Mouse (Mus musculus) left cerebral cortex, postnatal 4 days (tissue): ENCODE measurements around the gene Clp1. TPM values are rescaled to one million over a fixed set of nuclear protein-coding genes. Genes with fewer than 3 reads are reported as not detected.
A peak's percentile ranks its signal among the peaks of the same experiment; 100 is the strongest.

Source experiments
- microRNA-seq: library from miRNA; unstranded; fragments of <30 nt; microRNA quantifications from one replicate; pipeline ENCODE4 v1.2.0, GENCODE M21; 2022
- total RNA-seq, 2 experiments: library from RNA; stranded (reverse); gene quantifications; 2 replicates each; pipeline ENCODE4 v1.2.3; 2021

The Clp1 gene
- total RNA-seq, 2 experiments from 2014 or later = 8.3 to 9.3 TPM

Small RNA genes lying within 50 kb of the gene (microRNA-seq; reads per million reads assigned to microRNA genes)
- gene Mir130a = 10,092 reads per million, percentile 95 among the genes with 10 or more reads in this experiment

Other genes with a start within 250 kb of the Clp1 start
- 10 to 100 TPM; 70.4 to 88.0 TPM for gene Ctnnd1, start 76.6 kb downstream of the Clp1 start, total RNA-seq
- gene Btbd18, start 68.3 kb downstream of the Clp1 start, total RNA-seq = not detected
- gene Selenoh, start 56.6 kb downstream of the Clp1 start, total RNA-seq = 100 to 1,000 TPM in 1 of 2 experiments, 10 to 100 TPM in 1; 96.5 to 104 TPM
- 10 to 100 TPM; 11.7 to 13.7 TPM for gene Gm28635, start 49.3 kb downstream of the Clp1 start, total RNA-seq
- gene Med19, start 48.9 kb downstream of the Clp1 start, total RNA-seq = 10 to 100 TPM; 42.5 to 45.3 TPM
- gene Tmx2, start 48.2 kb downstream of the Clp1 start, total RNA-seq = 100 to 1,000 TPM; 108 to 124 TPM
- gene Zdhhc5, start 12.2 kb downstream of the Clp1 start, total RNA-seq = 10 to 100 TPM; 34.2 to 34.8 TPM
- 10 to 100 TPM; 13.7 to 15.4 TPM for gene Ypel4, start 6.7 kb upstream of the Clp1 start, total RNA-seq
- gene Gm19426, start 16.3 kb upstream of the Clp1 start, total RNA-seq = 1 to 10 TPM; 5.8 to 6.9 TPM
- 1 to 10 TPM; 5.6 to 6.2 TPM for gene Serping1, start 48.1 kb upstream of the Clp1 start, total RNA-seq
- gene Ube2l6, start 71.5 kb upstream of the Clp1 start, total RNA-seq = 1 to 10 TPM; 5.3 to 5.7 TPM
- gene Smtnl1, start 95.3 kb upstream of the Clp1 start, total RNA-seq = not detected
- 10 to 100 TPM; 55.5 to 60.4 TPM for gene Timm10, start 99.6 kb upstream of the Clp1 start, total RNA-seq
- gene Slc43a1, start 111.5 kb upstream of the Clp1 start, total RNA-seq = 1 to 10 TPM in 1 of 2 experiments, under 1 TPM in 1; 0.46 to 1.3 TPM
- gene Rtn4rl2, start 159.4 kb upstream of the Clp1 start, total RNA-seq = 10 to 100 TPM; 59.4 to 61.6 TPM
- 1 to 10 TPM; 3.4 to 5.6 TPM for gene Slc43a3, start 209.2 kb upstream of the Clp1 start, total RNA-seq